Mouse (Mus musculus) kidney, adult 11 months (tissue): Measurements from ENCODE around the gene Il11.
"Not testable (repeated sequence)": the region's sequence is repeated elsewhere in the genome, so short reads cannot be mapped to it uniquely, and the experiment has no call there.

Experiments
- DNase-seq: peaks from one replicate; pipeline ENCODE4 v3.0.0; 2022

Il11 gene

DNA sequence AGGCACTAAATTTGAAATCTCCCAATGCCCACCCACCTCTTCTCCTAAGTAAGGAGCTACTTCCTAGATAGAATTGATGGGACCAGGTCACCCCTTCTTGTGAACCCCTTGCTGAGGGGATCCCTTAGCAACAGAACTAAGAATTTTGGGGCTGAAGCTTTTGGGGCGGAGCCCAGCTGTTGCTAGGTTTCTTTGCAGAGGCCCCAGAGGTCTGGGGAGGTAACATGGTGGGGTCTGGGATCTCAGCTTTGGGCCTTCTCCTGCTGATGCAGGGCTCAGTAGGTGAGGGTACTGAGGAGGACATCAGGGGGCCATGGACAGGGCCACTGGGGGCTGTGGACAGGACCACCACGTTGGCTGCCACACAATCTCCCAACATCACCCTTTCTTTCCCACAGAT, at the start of gene Il11, which contains the start of gene Tmem190:
Gene Il11 (minus strand): TSS at position 101 of the 400 bp plus-strand sequence.
Gene Tmem190 (plus strand): TSS at position 179 of the 400 bp plus-strand sequence.
- DNase-seq: no peak

DNA sequence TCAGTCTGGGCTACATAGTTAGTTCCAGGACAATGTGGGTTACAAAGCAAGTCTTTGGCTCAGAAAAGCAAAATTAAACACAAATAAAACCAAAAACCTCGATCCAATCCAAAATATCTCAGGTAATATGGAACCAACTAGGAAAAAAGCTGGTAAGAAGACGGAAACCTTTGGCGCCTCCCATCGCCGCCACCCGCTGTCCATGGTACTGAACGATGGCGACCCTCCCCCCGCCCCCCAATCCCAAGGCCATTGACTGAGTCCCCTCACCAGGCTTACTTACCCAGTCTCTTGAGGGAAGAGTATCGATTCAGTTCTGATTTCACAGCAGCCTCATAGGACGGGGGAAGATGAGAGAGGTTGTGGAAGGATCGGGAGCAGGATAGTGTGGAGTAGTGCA, 47.8 kb upstream of the Il11 start:
- no peak for DNase-seq

DNA sequence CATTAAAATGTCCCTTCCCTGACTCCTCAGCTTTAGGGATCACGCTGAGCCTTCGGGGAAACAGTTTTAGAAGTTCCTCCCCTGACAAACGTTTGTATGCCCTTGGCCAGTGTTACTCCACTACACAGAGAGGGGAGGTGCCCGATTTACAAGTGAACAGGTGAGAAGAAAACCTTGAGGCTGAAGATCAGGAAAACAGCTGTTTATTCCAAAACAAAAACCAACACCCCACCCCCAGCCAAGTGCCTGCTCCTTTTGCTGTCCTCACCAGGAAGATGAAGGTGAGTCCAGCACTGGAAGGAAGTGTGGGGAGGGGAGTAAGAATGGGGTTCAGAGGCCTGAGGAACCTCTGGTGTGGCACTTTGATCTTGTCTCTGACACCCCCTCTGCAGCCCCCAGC, 42.7 kb upstream of the Il11 start:
- DNase-seq: no peak

DNA sequence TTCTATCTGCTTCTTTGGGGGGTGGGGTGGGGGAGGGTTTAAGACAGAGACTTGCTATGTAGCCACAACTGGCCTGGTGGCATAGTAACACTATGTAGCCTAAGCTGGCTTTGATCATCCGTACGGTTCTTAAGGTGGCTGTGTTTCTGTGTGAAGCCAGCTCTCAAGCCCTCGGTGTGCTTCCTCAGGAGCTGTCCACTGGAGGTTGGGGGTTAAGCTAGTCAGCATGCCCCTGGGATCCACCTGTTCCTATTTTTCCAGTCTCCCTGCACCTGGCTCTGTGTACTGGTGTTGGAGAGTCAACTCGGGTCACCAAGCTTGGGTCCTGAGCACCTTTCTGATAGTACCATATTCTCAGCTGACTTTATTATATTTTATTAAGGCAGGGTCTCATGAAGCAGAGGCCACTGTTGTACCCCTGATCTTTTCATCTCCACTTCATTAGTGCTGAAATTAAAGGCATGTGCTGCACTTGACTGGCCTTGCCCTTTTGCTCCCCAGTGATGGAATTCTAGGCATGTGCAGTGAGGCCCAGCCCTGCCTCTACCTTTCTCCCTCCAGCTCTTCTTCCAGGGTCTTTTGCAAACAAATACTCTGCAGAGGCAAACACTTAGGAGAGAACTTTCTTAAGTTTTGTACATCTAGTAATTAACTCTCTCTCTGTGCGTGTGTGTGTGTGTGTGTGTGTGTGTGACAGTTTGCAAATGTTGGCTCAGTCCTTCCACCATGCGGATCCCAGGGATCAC, 39.7 kb upstream of the Il11 start:
- DNase-seq: peak; percentile 46

DNA sequence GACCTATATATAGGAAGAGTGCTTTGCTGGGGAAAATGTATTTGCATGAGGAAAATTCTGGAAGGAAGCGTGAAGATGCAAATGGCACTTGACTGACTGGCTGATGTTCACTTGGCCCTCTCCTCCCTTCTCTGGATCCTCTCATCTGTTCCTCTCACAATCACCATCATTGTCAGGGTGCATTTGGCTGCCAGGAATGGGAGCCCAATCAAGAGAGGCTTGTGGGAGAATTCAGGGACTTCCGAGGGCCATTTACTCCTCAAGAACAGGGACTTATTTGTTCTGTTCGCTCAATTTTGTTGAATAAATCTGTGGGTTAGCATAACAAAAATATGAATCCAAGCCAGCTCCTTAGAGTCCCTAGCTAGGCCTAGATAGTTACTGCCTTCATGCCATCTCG, 39.0 kb upstream of the Il11 start:
- DNase-seq: no peak

DNA sequence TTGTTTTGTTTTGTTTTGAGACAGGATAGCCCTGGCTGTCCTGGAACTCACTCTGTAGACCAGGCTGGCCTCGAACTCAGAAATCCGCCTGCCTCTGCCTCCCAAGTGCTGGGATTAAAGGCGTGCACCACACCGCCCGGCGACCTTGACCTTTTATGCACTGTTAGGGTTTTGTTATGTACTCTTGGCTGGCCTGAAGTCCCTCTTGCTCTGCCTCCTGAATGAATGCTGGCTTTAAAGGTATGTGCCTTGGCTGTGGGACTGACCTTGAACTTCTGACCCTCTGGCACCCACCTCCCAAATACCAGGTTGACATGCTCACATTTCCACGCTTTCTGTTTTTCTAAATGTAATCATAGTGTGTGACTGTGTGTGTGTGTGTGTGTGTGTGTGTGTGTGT, 38.3 kb upstream of the Il11 start:
- DNase-seq: not testable (repeated sequence)

DNA sequence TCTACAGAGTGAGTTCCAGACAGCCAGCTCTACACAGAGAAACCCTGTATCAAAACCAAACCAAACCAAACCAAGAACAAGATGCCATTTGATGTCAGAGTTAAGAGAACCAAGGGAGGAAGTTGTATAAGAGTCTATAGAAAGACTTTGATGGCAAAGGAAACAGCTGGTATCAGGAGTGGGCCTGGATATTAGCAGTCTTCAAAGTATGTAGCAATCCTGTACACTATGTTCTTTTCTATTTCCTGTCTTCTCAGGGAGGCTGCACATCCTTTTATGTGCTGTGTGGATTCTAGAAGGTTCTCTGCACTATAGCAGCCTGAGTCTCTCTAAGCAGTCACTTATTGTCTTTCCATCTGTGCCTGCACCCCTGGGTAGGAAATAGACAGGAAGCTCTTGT, 33.9 kb upstream of the Il11 start:
- no peak for DNase-seq

DNA sequence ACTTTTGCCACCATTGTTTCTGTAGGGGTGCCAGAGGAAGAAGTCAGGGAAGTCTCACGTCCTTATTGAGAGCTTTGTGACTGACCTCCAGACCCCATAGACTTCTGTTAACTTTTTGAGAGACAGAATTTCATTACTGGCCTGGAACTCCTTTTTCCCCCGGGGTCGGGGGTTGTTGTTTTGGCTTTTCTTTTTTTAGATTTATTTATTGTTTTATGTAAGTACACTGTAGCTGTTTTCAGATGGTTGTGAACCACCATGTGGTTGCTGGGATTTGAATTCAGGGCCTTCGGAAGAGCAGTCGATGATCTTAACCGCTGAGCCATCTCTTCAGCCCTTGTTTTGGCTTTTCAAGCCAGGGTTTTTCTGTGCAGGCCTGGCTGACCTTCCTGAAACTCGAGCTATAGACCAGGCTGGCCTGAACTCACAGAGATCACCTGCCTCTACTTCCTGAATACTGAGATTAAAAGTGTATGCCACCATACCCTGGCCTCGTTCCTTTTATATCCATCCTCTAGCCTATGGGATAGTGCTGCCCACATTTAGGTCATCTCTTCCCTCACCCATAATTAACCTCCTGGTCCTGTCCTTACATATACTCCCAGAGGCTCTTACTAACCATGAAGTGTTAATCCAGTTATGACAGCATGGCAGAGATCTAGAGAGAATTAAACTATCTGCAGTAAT, 30.6 kb upstream of the Il11 start:
- peak; percentile 19 for DNase-seq

DNA sequence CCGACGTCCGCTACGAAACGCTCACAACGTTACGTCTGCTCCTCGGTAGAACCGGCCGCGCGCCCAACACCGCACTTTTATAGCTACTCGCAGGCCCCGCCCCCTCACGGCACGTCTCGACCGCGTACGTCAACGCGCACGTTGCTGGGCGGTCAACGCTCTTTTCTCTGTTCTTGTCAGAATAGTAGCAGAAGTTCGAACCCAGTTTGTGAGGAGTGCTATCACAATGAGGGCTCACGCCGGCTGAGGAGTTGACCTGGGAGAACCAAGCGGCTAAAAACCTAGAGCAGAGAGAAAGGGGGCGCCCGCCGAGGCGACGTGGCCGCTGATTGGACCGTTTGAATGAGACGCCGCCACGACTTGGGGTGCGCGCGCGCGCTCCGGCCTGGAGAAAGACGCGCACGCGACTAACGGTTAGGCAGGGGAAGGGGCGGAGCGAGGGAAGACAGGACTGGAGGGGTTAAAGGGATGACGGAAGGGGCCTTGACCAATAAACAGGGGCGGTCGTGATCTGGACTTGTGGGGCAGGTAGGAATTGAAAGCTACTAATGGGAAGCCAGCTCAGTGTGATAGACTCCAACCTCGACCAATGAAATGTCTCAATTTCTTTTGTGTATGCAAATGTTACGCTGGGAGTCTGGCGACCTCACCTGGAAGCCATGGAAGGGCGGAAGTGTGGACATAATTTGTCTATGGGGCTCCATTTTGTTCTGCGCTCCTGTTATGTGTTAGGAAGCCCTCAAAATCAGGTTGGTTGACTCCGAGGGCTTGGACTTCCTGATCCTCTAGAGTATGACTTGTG, 29.8 kb upstream of the Il11 start, which contains the start of gene Ube2s:
Gene Ube2s (minus strand): TSS at position 288 of the 802 bp plus-strand sequence.
- peak; percentile 99 for DNase-seq

DNA sequence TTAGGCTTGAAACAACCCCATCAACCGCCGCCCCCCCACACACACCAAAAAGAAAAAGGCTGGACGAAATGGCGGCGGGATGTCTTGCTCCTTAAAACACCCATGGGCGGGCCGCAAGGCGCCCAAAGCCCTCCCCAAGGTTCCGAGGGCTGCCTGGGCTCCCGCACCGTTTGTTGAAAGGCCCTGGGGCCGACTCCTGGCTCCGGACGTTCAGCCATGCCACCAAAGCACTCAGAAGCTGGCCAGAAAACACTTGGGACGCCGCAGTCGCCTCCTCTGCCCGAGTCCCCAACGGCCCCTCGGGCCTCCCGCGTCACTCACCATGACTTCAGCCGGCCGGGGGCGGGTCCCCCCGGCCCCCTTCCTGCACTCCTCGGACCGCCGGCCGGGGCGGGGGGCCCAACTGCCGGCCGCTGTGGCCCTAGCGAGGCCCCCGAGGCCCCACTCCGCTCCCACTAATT, 29.2 kb upstream of the Il11 start:
- no peak for DNase-seq

DNA sequence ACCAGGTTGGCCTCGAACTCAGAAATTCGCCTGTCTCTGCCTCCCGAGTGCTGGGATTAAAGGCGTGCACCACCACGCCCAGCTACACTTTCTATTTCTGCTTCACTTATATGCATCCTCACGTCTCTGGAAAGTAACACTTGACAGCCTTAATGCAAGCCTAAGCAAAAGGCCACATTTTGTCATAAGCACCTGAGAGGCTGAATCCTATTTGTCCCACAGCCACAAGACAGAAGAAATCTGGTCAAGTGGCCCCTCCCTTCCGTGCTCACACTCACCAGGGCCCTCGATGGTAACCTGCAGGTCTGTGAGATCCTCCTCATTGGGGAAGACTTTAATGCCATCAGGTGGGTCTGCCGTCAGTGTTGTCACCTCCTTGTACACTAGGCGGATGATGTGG, 28.5 kb upstream of the Il11 start:
- DNase-seq: not testable (repeated sequence)

DNA sequence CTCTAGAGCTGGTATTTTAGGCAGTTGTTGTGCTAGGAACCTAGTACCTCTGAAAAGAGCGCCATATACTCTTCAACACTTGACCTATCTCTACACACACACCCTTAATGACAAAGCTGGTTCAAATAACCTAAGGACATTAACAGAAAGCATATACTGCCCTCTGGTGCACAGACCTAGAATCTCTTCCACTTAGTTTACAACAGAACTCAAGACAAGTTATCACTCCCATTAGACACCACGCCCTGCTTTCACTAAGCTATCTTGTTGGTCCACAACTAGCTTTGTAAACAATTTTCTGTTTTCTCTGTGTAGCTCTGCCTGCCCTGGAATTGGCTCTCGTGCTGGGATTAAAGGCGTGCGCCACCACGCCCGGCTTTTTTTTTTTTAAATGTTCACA, 24.1 kb upstream of the Il11 start:
- no peak for DNase-seq

DNA sequence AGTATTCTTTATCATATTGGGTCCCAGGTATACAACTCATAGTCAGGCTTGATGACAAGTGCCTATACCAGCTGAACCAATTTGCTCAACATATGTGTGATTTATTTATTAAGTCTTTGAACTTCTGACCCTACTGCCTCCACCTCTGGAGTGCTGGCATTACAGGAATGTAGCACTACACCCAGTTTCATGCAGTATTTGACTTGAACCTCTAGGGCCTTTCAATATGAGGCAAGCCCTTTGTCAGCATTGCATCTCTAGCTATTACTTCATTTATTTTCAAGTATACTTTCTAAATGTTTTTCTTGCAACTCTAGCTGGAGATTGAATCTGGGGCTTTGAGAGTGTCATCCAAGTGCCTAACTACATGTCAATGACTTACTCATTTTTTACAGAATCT, 19.6 kb upstream of the Il11 start:
- no peak for DNase-seq

DNA sequence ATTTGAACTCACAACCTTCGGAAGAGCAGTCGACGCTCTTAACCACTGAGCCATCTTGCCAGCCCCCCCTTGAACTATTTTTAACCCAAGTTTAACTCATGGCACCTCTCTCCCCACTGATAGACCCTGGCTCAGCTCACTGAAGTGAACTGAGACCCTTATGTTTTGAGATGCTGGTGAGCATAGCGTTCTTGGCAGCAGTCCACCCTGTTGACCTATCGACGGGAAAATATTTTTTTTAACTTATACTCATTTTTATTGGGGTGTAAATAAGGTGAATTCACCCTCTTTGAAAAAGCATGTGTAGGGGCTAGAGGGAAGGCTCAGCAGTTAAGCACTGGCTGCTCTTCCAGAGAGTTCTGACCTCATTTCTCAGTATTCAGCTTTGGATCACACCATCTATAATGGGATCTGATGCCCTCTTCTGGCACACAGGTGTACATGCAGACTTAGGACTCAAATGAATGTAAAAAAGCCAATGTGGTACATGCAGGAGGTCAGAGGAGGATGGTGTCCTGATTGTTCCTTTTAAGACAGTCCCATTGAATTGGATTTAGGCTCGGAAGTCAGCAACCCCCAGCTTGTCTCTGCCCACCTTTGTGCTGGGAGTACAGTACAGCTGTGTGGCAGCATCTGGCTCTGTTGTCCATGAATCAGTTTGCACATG, 13.2 kb upstream of the Il11 start:
- peak; percentile 23 for DNase-seq

DNA sequence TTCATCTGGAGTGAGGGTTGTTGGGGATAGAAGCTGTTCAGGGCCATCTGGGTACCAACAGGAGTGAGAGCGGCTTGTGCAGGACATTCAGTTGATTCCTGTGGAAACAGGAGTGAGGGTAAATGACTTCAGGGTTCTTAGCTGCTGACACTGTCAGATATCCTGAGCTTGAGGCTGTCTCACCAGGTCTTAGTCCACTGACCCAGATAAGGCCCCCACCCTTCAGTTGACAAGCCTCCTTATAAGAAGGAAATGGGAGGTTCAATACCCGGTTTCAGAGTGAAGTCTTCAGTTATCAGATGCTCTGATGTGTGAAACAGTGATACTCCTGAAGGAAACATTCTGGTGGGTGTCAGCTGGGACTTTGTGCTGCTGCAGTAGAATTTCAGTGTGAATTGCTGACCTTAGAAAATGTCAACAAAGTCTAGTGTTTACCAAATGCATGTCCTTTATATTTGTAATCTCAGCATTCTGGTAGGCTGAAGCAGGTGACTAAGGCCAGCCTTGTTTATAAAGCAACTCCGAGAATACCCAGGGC, 12.0 kb upstream of the Il11 start:
- DNase-seq: no peak

DNA sequence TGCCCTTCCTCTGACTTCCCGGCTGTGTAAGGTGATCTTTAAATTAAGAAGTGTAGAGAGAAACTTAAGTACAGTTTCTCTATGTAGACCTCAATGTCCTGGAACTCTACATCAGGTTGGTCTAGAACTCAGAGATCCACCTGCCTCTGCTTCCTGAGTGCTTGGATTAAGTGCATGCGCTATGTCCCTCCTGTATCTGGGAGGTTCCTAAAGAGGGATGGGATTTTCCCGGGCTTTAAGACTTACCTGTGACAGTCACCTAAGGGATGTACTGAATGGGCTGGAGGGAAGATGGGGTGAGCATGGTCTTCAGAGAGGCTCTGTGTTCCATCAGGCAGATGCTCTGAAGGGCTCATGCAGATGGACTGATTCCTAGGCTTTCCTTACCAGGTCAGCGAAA, 11.0 kb upstream of the Il11 start:
- DNase-seq: no peak

DNA sequence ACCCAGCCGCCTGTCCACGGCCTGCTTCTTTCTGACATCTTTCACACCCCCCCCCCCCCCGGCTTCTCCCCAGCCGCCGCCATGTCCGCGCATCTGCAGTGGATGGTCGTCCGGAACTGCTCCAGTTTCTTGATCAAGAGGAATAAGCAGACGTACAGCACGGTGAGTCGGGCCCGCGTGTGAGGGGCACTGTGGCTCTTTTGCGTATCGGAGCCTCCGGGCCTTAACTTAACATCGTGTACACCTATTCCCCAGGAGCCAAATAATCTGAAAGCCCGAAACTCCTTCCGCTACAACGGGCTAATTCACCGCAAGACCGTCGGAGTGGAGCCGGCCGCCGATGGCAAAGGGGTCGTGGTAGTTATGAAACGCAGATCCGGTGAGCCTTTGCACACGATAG, 10.6 kb upstream of the Il11 start:
- DNase-seq: not testable (repeated sequence)

DNA sequence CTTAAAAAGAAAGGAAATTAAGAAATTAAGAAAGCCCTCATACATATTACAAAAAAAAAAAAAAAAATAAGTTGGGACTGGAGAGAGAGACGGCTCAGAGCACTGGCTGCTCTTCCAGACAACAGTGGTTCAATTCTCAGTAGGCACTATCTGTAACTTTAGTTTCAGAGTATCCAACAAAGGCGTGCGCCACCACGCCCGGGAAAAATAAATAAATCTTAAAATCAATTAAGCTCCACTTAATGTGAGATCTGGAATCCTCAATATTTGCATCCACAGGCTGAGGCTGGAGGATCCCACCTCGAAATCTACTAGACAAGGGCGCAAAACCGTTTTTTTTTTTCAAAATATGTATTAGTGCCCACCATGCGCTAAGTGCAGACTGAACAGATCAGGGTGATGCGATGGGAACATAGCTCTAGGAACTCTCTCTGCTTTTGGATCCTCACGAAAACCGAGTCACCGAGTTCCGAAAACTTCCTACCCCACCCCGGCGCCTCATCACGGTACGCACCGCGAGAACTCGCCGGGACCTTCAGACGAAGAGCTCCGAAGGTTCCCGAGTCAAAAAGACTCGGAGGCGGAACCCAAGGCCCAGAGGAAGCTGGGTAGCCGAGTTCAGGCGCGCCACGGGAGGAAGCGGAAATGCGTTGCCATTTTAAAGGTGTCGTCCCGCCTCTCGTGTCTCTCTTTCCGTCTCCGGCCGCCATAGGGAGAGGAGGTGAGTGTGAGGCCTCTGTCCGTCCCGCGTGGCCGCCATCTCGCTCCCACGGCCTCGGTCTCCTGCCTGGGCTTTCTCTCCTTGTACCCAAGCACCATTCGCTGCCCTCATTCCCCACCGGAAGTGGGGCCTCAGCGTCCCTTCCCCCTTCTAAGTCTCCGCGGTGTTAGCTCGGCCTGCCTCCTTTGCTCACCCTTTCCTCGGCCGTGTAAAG, 9.9 kb upstream of the Il11 start, which contains the start of gene Rpl28:
Gene Rpl28 (plus strand): TSS at position 597 of the 935 bp plus-strand sequence.
- peak; percentile 95 for DNase-seq

DNA sequence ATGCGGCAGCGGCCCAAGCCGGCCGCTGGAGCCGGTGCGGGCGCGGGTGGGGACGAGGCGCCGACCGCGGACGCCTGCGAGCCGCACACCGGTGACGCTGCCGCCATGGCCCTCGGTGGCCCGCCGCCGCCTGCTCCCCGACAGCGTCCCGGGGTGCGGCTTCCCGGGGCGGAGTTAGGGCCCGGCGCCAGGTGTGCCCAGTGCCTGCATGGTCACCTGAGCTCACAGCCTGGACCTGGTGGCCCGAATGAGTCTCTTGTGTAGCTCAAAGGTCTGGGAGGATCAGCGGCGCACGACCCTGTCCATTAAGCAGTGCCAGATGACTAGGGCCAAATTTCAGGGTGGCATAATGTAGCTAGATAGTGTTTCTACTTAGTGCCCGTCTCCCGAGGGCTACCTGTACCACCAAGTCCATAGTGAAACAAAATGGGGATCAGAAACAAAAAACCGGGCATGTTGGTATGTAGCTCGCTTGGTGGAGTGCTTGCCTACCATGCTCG, 6.8 kb upstream of the Il11 start, which contains the start of gene Tmem238:
Gene Tmem238 (minus strand): TSS at position 221 of the 500 bp plus-strand sequence.
- DNase-seq: peak; percentile 88

DNA sequence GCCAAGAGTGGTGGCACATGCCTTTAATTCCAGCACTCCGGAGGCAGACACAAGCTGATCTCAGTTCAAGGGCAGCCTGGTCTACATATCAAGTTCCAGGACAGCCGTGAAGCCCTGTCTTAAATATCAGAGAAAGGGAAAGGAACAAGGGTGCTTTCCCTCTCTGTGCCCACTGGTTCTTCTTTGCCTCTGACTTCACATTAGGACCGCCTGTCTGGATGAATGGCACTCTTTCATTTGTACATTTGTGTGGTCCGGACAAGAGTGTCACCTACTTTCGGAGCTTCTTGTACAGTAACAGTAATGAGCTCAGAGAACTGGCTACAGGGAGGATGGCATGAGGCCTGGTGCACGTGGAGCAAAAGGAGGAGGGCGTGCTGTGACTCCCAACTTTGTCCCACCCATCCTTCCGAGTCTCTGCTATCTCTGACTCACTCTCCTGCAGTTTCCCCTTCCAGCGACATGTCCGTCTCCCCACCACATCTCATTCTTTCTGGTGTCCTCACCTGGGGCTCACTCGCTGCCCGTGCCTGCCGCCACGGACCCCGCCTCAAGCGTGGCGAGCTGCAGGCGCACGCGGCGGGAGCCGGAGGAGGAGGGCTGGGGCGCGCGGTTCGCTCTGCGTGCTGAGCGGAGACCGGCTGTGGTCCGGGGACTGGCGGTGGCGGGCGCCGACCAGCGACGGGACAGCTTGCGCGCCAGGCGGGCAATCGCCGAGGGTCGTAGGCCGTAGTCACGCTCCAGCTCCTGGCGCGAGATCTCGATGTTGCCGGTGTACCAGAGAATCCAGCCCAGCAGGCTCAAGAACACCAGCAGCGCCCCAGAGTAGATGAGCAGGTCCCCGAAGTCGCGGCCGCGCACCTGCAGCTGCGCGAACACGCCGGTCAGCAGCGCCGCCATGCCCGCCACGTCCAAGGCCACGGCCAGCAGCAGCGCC, 6.1 kb upstream of the Il11 start:
- no peak for DNase-seq
